Mouse (Mus musculus) urinary bladder, postnatal 14 days (tissue): Measurements from ENCODE around the gene Eomes.

ENCODE experiments used
- DNase-seq: peaks from one replicate; pipeline ENCODE4 v3.0.0; 2021; ENCODE audit warnings: low spot score

Eomes gene

DNA sequence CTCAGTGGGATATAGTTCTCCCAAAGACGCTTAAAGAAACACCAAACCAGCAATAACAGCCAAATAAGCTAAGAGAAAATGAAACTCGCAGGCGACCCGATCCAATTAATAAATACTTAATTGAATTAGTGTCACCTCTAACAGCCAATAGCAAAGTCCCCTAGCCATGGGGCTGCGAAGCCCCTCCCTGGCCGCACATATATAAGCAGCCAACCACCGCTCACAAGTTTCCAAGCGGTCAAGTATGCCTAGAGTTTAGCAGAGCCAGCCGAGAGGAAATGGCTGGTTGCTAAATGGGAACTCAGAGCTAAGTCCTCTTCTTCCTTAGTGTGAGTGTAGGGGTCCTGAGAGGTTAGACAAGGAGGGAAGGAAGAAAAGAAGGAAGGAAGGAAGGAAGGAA is at the start of gene Eomes:
Gene Eomes, plus strand, starts transcription at position 252 of the 400 bp plus-strand sequence.
- DNase-seq, result no peak

DNA sequence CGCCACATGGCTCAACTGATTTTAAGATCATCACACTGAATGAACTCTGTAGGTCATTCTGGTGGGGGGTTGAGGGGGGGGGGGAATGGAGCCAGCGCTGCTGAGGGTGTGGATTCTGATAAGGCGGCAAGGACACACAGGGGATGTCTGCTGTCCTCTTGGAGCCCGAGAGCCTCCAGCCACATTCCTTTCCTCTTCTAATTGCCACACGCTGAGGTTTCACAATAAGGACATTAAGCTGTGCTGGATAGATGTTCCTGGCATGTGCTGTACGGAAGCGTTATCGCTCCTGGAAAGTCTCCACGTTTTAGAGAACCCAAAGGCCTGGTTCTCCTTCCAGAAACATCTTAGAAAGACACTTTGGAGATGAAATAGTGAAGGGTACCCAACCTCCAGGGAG is 33.2 kb upstream of the Eomes start:
- DNase-seq, result no peak

DNA sequence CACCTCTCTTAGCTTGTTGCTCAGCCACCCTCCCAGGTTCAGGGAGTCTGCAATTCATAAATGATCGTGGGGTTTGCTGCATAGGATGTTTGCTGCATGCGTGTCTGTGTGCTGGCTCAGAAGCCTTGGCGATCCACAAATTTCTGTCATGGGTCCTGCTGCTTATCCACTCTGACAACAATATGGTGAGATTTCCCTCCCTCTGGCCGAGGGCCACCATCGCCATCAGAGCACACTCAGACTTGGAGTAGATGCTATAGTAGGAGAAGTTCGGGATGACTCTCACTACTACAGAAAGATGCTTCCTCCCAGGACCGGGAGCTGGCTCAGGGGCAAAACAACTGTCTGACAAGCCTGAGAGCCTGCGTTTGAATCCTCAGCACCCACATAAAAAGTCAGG is 28.7 kb upstream of the Eomes start:
- no peak for DNase-seq

DNA sequence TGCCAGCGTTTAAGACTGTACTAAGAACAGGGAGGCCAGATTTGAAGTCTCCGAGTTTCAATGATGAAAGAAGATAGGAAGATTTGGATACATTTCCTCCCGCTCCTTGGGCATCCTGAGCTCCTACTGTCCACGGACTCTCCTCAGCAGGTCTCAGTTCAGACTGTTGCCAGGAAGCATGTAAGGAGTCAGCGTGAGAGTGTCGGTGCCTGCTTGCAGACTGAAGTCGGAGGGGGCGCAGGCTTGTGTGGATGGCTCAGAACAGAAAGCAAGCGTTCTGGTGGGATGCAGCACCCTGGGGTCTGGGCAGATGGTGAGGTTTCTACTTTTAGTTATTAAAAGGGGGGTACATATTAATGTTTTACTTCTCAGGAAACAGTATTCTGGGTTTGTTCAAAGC is 24.6 kb upstream of the Eomes start:
- no peak for DNase-seq

DNA sequence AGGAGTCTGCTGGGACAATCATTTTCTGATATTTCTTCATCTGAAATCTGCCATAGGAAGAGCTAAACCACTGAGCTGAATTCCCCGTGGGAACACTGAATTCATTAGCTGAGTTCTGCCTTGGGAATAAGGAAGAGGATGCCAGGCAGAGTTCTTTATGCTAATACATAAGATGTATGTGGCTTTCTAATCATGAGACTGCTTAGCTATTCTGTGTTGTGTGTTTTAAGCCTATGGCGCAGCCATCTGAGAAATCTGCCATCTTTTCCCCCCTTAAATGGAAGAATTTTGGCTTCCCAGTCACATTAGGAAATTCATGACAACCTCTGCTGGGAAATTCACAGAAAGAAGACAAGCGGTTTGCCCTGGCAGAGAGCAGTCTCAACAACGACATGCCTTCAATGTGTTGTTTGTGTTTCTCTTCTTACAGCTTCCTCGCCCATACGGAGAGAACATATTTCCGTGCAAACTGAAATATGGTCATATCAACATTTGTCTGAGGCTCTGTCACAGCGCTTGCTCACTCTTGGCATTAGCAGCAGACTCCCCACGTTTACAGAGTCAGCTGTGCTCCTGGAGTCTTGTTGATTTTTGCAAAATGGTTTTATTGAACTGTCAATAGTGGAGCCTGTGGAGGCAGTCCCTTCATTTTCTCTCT is 22.7 kb upstream of the Eomes start:
- DNase-seq, result no peak

DNA sequence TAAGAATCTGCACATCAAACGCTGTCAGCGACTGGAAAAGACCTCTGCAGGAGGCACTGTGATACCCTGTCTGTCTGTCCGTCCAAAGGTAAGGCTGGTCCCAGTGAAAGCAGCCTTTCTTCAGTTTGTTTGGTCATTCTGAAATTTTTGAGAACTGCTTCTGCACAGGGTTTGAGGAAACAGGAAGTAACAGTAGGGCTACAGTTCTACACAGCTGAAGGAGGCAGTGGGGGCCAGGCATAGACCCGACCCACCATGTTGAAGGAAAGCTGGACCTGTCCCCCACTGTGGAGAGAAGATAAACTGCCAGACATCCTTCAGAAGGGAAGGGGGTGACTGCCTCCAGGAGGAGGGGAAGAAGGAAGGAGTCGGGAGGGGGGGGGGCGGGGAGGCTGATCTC is 21.6 kb upstream of the Eomes start:
- no peak for DNase-seq

DNA sequence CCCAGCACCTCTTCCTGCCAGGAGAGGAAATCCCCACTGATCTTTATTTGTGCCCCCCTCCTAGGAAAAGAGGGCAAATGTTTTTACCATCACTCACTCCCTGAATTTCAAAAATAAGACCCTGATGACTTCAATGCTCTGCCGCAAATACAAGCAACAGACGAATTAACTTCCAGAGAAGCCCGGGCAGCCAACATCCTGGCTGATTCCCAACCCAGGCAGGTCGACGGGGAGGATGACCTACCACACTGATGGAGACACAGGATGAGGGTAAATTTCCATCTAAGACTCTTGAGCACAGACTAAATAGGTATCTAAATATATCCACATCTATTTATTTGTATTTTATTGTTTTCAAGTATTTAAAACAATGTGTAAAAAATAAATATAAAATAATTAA is 20.0 kb upstream of the Eomes start:
- DNase-seq, result no peak

DNA sequence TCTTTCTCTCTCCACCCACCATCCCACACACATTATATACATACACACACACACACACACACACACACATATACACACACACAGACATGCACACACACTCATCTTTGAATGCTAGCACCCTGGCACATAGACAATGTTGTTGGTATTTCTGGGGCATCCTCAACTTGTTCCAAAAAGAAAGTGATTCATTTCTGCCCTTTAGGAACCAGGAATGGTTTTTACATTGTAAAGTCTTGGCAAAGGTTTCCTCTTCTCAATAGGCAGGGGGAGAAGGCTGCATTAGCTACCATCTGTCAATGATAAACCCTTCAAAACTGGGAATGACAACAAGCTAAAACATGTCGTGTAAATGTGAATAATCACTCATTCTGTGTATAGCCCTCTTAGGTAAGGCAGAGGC is 14.0 kb upstream of the Eomes start:
- no peak for DNase-seq

DNA sequence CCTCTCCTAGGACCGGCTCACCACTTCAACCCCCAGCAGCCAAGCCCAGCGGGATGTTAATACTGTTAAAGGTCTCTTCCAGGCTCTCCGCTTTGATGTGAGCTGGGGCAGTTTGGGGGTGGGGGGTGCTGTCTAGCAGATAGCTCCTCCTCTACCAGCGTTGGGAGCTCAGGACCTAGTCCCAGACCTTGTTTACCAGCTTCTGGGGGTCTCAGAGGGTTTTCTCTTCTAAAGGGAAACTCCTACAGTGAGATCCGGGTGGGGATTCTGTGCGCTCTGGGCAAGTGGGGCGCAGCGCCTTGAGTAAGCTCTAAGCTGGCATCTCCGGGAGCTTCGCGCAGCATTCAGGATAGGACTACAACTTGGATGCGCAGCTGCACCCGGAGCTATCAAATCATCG is 9.7 kb upstream of the Eomes start:
- DNase-seq, result no peak

DNA sequence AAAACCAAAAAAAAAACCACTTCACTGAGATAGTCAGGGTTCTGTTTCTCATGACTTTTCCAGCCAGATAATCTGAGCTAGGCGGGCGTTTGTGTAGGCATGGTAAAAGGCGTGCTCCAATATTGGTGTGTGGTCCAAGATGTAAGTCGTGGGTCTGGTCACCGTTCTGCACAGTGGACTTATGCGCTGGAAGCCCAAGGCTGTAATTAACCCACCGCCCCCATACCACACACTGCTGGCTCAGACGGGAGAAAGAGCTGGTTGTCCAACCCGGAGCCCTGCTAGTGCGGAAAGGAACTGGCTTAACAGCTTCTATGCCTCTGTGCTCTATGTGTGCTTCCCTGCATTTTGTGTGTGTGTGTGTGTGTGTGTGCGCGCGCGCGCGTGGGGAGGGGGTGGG is 8.7 kb upstream of the Eomes start:
- DNase-seq, result no peak

DNA sequence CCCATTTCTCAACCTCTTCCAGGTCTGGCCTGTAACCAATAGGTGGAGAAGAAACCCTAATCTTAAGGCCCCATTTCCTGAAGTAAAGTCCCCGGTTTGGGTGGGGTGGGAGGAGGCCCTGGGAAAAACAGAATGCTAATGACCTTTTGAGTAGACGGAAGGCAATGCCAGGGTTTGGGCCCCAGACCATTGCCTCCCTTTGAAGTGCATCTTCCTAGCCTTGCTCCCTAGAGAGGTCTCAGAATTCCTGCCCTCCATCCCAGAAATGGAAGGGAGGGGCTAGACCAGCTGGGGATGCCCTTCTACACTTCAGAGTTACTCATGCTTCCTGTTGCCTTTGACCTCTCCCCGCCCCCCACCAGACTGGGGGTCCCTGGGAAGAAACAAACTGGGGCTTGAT is 6.7 kb upstream of the Eomes start:
- DNase-seq, result no peak

DNA sequence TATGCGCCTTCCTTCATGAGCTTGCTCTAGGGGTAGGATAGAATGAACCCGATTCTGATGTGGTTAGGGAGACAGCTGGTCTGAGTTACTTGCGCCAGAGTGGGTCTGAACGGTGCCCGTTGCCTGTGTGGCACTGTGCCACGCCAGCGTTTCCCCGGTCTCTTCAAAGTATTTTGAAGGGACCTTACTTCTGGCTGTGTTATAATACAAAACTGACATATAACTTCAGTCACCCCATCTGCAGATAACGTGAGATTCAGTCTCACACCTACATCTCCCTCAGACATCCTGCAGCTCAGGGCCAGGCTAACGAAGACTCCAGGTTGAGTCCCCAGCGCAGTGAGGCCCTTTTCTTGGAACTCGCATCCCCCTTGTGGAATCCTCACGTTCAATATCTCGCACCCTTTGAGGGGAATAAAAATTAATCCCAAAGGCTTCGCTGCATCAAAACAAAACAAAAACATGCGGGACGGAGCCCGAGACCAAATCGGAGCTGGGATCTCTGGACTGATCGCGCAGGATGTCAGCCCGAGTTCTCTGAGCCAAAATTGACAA is 1.7 kb upstream of the Eomes start:
- no peak for DNase-seq

DNA sequence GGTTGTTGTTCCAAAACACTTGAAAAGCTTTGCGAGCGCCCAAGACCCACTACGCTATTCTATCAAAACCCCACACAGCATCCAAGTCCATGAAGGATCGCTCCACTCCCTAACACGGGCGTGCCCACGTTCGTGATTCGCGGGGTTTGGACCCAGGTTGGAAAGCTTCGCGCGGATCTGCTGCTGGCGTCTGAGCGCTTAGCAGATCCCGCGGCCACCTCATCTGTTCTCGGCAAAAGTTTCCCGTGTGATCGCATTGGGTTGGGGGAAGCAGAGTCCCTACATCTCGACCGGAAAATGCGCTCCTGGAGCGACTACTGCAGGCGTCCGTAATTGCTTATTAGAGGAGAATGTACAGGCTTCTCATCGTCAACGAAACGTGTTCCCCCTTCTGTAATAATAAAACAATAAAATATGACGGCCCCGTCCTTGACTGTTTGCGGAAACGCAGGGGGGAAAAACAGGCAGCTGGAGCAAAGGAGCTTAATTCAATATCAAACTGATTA is 1.2 kb upstream of the Eomes start:
- no peak for DNase-seq

DNA sequence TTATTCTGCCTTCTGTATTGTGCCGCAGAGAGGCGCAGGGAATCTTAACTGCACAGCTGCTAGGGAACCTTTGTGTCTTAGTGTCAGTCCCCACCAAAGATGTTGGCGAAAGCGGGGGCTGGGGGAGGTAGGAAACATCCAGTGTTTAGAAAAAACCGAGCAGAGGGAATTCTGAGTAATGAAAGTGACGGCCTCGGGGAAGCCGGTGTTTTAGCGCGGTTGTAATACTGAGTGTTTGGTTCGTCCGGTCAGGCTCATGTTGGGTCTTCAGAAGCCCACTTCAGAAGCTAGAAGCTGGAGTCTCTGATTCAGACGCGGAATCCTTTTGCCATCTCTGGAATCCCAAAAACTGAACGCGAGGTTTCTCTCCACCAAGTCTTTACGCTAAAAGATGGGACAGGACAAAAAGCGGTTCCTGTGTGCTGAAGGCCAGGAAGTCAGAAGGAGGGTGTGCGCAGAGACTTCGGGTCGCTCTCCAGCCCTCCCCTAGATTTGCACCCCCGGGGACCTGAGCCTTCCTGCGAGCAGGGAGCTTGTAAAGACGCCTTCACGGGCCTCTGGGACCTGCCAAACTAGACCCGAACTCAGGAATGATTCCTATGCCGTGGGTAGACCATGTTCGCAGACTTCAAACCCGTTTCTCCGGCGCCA is 606 bp upstream of the Eomes start:
- no peak for DNase-seq

DNA sequence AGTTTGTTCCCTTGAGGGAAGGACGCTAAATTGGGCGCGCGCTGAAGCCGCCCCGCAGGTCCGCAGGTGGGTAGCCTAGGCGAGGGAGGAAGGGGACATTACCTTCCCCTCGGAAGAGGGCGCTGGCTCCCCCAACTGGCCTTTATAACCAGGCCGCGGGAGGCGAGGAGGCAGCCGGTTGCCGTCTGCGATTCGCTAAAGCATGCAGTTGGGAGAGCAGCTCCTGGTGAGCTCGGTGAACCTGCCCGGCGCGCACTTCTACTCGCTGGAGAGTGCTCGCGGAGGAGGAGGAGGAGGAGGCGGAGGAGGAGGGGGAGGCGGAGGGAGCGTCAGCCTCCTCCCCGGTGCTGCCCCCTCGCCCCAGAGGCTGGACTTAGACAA is 436 bp downstream of the Eomes start:
- DNase-seq, result no peak

DNA sequence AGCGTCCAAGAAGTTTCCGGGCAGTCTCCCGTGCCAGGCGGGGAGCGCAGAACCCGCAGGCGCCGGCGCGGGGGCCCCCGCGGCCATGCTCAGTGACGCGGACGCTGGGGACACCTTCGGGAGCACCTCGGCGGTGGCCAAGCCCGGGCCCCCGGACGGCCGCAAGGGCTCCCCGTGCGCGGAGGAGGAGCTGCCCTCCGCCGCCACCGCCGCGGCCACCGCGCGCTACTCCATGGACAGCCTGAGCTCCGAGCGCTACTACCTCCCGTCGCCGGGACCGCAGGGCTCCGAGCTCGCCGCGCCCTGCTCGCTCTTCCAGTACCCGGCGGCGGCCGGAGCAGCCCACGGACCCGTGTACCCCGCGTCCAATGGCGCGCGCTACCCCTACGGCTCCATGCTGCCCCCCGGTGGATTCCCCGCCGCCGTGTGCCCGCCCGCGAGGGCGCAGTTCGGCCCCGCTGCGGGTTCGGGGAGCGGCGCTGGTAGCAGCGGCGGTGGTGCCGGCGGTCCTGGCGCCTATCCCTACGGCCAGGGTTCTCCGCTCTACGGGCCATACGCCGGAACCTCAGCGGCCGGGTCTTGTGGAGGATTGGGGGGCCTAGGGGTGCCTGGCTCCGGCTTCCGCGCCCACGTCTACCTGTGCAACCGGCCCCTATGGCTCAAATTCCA is 961 bp downstream of the Eomes start:
- no peak for DNase-seq

DNA sequence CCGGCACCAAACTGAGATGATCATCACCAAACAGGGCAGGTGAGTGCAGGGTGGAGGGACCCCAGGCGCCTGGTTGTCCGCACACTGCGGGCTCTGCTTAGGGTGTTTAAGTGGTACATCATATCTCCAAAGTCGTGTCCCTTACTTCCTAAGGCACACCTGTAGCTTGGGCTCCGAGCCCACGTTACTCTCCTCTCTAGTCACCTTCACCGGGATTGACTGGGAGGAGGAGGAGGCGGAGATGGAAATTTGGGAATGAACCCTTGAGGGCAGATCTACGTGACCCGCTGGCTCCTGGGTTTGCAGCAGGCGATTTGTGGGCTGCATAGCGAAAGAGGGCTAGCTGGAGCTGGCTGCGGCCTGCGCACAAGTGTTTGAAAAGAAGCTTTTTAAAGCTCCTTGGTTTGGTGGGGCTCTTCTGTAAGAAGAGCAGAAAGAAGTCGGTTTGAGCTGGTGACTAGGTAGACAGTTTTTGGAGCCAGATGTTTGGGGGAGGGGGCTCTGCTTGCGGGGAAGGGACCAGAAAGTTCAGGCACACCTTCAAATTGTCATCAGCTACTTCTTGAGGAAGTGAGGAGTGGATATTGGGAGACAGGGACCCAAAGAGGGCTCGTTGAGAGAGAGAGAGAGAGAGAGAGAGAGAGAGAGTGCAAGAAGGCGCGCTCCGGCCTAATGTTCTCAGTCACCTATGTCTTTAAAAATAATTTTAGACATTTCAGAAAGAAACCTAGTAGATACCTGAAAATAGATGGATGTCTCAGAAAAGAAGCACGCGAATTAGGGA is 1.7 kb downstream of the Eomes start:
- no peak for DNase-seq

DNA sequence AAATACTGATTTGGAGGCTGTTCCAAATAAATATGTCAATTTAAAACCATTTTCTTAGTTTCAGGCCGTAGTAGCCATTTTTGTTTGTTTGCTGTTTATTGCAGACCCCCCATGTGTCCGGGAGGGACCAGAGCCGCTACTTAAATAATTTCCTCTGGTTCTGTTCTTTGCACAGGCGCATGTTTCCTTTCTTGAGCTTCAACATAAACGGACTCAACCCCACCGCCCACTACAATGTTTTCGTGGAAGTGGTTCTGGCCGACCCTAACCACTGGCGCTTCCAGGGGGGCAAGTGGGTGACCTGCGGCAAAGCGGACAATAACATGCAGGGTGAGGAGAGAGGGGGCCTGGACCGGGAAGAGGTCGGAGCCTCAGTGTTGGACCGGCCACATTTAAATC is 2.3 kb downstream of the Eomes start:
- DNase-seq, result no peak

DNA sequence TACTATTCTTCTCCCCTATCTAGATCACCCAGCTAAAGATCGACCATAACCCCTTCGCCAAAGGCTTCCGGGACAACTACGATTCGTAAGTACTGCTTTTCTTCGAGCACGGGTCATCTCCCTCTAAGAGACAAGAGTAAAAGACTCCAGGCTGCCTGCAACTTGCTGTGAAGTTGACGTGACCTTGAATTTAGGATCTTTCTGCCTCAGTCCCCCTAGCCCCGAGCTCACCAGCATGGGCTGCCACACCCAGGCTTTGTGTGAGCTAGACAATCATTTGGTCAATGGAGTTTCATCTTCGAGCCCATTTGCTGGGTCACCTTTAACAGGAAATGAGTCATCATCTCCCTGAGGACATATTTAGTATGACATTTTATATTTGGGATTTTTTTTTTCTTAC is 4.2 kb downstream of the Eomes start:
- no peak for DNase-seq

DNA sequence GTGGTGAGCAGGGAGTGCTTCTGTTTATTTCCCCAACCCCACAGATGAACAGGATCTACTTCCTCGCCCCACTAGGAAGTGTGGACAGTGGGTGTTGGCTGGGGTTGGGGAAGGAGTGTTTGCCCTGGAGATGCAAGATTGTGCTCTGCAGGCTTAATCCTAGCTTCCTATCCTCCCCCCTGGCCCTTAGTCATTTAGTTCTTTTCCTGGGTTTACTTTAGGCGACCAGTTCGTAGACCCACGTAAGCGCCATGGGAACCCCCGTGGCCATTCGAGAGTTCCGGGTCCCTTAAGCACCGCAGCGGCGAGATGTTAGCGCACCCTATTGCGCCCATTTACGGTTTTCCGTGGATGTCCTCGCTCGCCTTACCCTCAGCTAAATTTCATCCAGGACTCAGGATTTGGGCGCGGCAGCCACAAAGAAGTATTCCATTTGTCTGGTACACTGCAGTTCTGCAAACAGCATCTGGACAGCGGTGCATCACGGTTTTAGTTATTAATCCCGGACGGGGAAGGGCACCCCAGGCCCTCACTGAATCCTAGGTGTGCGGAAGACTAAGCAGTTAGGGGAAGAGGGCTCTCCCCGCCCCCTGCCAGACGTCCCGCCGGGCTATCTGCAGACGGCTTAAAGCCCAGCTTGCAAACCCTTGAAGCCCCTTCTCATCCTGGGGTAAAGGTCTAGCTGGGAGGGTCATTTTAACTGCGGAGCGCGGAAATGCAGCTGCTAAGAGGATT is 8.5 kb downstream of the Eomes start:
- no peak for DNase-seq

DNA sequence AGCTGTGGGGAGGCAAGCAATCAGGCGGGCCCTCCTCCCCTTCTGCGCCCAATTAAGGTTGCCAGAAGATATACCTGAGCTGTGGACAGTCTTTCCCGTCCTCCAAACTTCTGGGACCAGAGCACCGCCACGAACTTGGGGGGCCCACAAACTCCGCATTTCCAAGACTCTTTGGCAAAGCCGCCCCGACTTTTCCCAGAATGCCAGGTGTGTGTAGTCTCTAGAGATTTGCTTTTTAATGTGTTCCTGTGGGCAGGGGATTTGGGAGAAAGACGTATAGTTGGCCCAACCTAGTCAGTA is 9.0 kb downstream of the Eomes start:
- DNase-seq, result no peak

DNA sequence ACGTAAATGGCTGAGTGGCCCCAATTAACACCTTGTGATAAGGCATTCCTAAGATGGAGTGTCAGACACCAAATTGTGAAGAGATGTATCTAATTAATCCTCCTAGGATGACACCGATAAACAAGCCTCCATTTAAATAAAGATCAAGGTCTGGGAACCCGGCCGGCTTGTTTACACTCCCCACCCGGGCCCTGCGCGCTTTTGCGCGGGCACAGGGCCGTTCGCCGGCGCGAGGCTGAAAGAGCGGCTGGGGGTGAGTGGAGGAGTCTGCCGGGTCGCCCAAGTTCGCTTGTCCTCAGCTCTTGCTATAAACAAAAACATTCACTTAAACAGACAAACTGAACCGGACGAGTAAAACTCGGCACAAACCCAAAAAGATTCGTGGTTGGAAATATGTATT is 9.6 kb downstream of the Eomes start:
- no peak for DNase-seq
